Mouse (Mus musculus) T-helper 1 cell (primary cell): ENCODE measurements around the gene Pikfyve.

Source experiments
- in situ Hi-C: fragments of 300-600 bp; cut with MboI, MseI; formaldehyde crosslinking; loops from one replicate; pipeline ENCODE4 v1.15.1; 2025; ENCODE audit warnings: high pct_unique_total_duplicates

The Pikfyve gene

DNA sequence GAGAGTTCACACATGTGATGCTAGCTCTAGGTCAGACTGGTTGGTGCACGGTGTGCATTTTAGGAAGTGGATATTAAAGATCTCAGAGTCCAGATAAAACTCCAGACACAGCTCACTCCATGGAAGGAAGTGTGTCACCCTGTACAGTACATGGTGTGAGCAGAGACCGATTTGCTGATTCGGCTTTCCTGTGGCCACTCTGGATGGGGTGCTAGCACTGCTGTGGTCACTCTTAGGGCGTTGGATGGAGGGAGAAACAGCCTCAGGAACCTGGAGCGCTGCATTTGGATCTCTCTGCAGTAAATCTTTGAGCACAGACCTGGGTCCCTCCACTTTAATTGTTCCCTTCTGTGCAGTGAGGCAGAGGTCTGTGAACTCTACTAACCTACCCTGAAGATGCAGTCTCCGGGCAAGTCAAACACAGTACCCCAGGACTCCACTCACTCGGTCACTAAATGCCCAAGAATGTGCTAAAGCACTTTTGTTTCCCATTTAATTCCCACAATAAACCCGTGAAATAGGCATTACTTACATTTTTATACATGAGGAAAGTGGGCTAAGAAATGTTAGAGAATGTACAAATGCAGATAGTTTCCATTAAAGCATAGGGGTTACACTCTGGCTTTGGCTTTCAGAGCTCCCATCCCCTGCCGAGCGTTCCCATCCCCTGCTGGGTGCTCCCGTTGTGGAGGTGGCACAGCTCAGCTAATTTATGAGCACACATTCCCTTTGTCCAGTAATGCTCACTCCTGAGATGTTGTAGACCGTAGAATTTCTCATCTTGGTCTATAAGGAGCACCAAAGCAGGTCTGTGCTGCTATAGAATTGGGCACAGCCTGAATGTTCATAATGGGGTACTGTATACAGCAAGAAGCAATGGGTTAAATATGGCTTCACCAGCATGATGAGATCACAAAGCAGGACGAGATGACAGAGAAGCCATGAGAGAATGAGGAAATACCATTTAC is 127.9 kb downstream of the Pikfyve start:
- in situ Hi-C loops = no loop called here

DNA sequence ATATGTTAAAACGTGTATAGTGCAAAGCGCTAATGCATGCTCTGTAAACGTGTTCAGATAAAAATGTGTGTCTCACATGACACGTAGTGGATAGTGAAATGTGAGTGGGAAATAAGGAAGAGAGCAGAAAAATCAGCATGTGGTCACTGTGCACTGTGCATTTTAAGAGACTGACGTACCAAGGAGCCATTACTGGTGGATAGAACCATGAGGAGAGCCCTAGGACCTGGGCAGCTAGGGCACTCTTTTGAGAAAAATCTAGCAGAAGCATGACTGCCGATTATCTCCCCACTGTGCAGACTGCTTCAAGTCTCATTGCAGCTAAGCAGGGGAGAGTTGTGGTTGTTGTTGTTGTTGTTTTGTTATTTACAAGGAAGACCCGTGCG is 128.5 kb downstream of the Pikfyve start:
- in situ Hi-C loops = no loop called here
